Mouse (Mus musculus) macrophage (primary cell): ENCODE measurements around the gene Hoxb5. TPM values are rescaled to one million over a fixed set of nuclear protein-coding genes. Genes with fewer than 3 reads are reported as not detected.

ENCODE experiments used
- H3K27ac ChIP-seq: fragments of 350-480 bp; formaldehyde crosslinking; 2 replicates; pipeline ENCODE4 v1.9.0; 2021
- H3K36me3 ChIP-seq: fragments of 350-480 bp; formaldehyde crosslinking; 2 replicates; pipeline ENCODE4 v1.9.0; 2021; ENCODE audit errors: inconsistent target
- H3K4me3 ChIP-seq: fragments of 350-480 bp; formaldehyde crosslinking; 2 replicates; pipeline ENCODE4 v1.9.0; 2021; ENCODE audit errors: inconsistent target
- H3K79me2 ChIP-seq: fragments of 350-480 bp; formaldehyde crosslinking; 2 replicates; pipeline ENCODE4 v1.9.0; 2021; ENCODE audit errors: inconsistent target
- WGBS: methylation state at CpG from one replicate; pipeline ENCODE4 v1.1.7; 2026; ENCODE audit warnings: inconsistent platforms; ENCODE audit not compliant: missing documents; 5-methylcytosine and 5-hydroxymethylcytosine counted together
- polyA plus RNA-seq: library from polyadenylated mRNA; stranded (reverse); fragments of 250-400 nt; gene quantifications from 3 replicates; pipeline ENCODE4 v1.2.4, GENCODE M21; 2018; ENCODE audit warnings: inconsistent platforms

The Hoxb5 gene
- polyA plus RNA-seq, 1 experiment from 2014 or later, result not detected

GRCm38 (mm10) chr11:96289837-96290236 is 13.3 kb upstream of the Hoxb5 start:
- H3K36me3 ChIP-seq, result no peaks in the 10 kb centered on the region
- WGBS, result 87% methylated on average over 6 of the region's 6 CpGs

GRCm38 (mm10) chr11:96290705-96291355 is 12.3 kb upstream of the Hoxb5 start:
- Histone ChIP-seq H3K27ac (no peak overlapping the region), H3K4me3 (no peak overlapping the region), H3K79me2 (no peaks in the 10 kb centered on the region), H3K36me3 (no peaks in the 10 kb centered on the region)
- WGBS, result 86% methylated on average over 17 of the region's 17 CpGs

More at GRCm38 (mm10) chr11:96289837-96290236, 13.3 kb upstream of the Hoxb5 start:
- H3K4me3 ChIP-seq, result no peak overlapping the region
- H3K27ac ChIP-seq, result no peak overlapping the region
- H3K79me2 ChIP-seq, result no peaks in the 10 kb centered on the region

- H3K27ac ChIP-seq, result no peak within 1 kb of the TSS
- H3K79me2 ChIP-seq, result no peaks in the 10 kb centered on the region
- no peaks in the 10 kb centered on the region for H3K36me3 ChIP-seq
- no peak within 1 kb of the TSS for H3K4me3 ChIP-seq
- 24% methylated on average over 20 of the region's 22 CpGs for WGBS
These were observed 11.2 kb upstream of the Hoxb5 start, which contains the start of gene Hoxb6 for GRCm38 (mm10) chr11:96291681-96292564. Gene Hoxb6 (plus strand): TSS chr11:96292476.

GRCm38 (mm10) chr11:96292565-96293301 is 10.4 kb upstream of the Hoxb5 start:
- no peak overlapping the region for H3K27ac ChIP-seq
- WGBS, result 5% methylated on average over 12 of the region's 12 CpGs
- no peaks in the 10 kb centered on the region for H3K79me2 ChIP-seq
- H3K4me3 ChIP-seq, result no peak overlapping the region
- no peaks in the 10 kb centered on the region for H3K36me3 ChIP-seq

- Histone ChIP-seq H3K27ac (no peak overlapping the region), H3K4me3 (no peak overlapping the region), H3K36me3 (no peaks in the 10 kb centered on the region), H3K79me2 (no peaks in the 10 kb centered on the region)
- WGBS, result 5% methylated on average over 22 of the region's 22 CpGs
These were observed 9.7 kb upstream of the Hoxb5 start for GRCm38 (mm10) chr11:96293302-96293921.

GRCm38 (mm10) chr11:96294245-96295091 is 8.7 kb upstream of the Hoxb5 start:
- H3K36me3 ChIP-seq, result no peaks in the 10 kb centered on the region
- no peak overlapping the region for H3K27ac ChIP-seq
- no peak overlapping the region for H3K4me3 ChIP-seq
- WGBS, result 2% methylated on average over 32 of the region's 32 CpGs
- H3K79me2 ChIP-seq, result no peaks in the 10 kb centered on the region

GRCm38 (mm10) chr11:96295092-96295835 is 7.9 kb upstream of the Hoxb5 start:
- Histone ChIP-seq H3K27ac (no peak overlapping the region), H3K79me2 (no peaks in the 10 kb centered on the region), H3K4me3 (no peak overlapping the region), H3K36me3 (no peaks in the 10 kb centered on the region)
- 1% methylated on average over 23 of the region's 30 CpGs for WGBS

- H3K36me3 ChIP-seq, result no peaks in the 10 kb centered on the region
- H3K4me3 ChIP-seq, result no peak overlapping the region
- H3K79me2 ChIP-seq, result no peaks in the 10 kb centered on the region
- WGBS, result 100% methylated on average over 1 of the region's 2 CpGs
- no peak overlapping the region for H3K27ac ChIP-seq
These were observed 6.1 kb upstream of the Hoxb5 start for GRCm38 (mm10) chr11:96296997-96297396.

- Histone ChIP-seq H3K79me2 (no peaks in the 10 kb centered on the region), H3K36me3 (no peaks in the 10 kb centered on the region), H3K4me3 (no peak overlapping the region), H3K27ac (no peak overlapping the region)
- 76% methylated on average over 3 of the region's 3 CpGs for WGBS
These were observed 5.7 kb upstream of the Hoxb5 start for GRCm38 (mm10) chr11:96297428-96297827.

GRCm38 (mm10) chr11:96297968-96298635 is 5.0 kb upstream of the Hoxb5 start:
- Histone ChIP-seq H3K79me2 (no peaks in the 10 kb centered on the region), H3K36me3 (no peaks in the 10 kb centered on the region), H3K4me3 (no peak overlapping the region), H3K27ac (no peak overlapping the region)
- WGBS, result 68% methylated on average over 10 of the region's 11 CpGs

GRCm38 (mm10) chr11:96298895-96299667 is 4.1 kb upstream of the Hoxb5 start:
- Histone ChIP-seq H3K4me3 (no peak overlapping the region), H3K27ac (no peak overlapping the region), H3K36me3 (no peaks in the 10 kb centered on the region), H3K79me2 (no peaks in the 10 kb centered on the region)
- WGBS, result 1% methylated on average over 61 of the region's 66 CpGs

- H3K79me2 ChIP-seq, result no peaks in the 10 kb centered on the region
- H3K27ac ChIP-seq, result no peak overlapping the region
- 6% methylated on average over 8 of the region's 9 CpGs for WGBS
- H3K36me3 ChIP-seq, result no peaks in the 10 kb centered on the region
- H3K4me3 ChIP-seq, result no peak overlapping the region
These were observed 3.4 kb upstream of the Hoxb5 start for GRCm38 (mm10) chr11:96299781-96300180.
